Mouse (Mus musculus) kidney, postnatal 0 days (tissue): Measurements from ENCODE around the gene Adora1. TPM values are rescaled to one million over a fixed set of nuclear protein-coding genes. Genes with fewer than 3 reads are reported as not detected.

Experiments
- ATAC-seq: fragments of 200-750 bp; cut with Nextera tagmentation; replicated peaks from 2 replicates; pipeline ENCODE4 v1.8.0; 2017; ENCODE audit warnings: low read depth, moderate number of reproducible peaks, moderate TSS enrichment, moderate library complexity; ENCODE audit not compliant: low FRiP score
- DNase-seq: peaks from one replicate; pipeline ENCODE4 v3.0.0-alpha.2; 2016; ENCODE audit warnings: low spot score
- H3K27ac ChIP-seq: fragments of 300-500 bp; sonication (generic); 2 replicates; pipeline ENCODE4 v1.5.1; 2014; ENCODE audit warnings: mild to moderate bottlenecking
- H3K27me3 ChIP-seq: fragments of 300-500 bp; sonication (generic); 2 replicates; pipeline ENCODE4 v1.6.1; 2014; ENCODE audit warnings: low read length, mixed read lengths; ENCODE audit not compliant: insufficient read depth
- H3K36me3 ChIP-seq: fragments of 300-500 bp; sonication (generic); 2 replicates; pipeline ENCODE4 v1.6.1; 2014; ENCODE audit warnings: low read length, mixed read lengths; ENCODE audit not compliant: insufficient read depth
- H3K4me1 ChIP-seq: fragments of 300-500 bp; sonication (generic); replicated peaks from 2 replicates; pipeline ENCODE4 v1.6.1; 2014; ENCODE audit warnings: antibody characterized with exemption, low read length, mixed read lengths; ENCODE audit not compliant: insufficient read depth
- H3K4me2 ChIP-seq: fragments of 300-500 bp; sonication (generic); 2 replicates; pipeline ENCODE4 v1.6.1; 2014; ENCODE audit warnings: mild to moderate bottlenecking, low read length, moderate library complexity, mixed read lengths
- H3K4me3 ChIP-seq: fragments of 300-500 bp; sonication (generic); replicated peaks from 2 replicates; pipeline ENCODE4 v1.5.1; 2014; ENCODE audit warnings: low read depth, low read length
- H3K9ac ChIP-seq: fragments of 300-500 bp; sonication (generic); 2 replicates; pipeline ENCODE4 v1.6.1; 2014; ENCODE audit warnings: low read depth, low read length
- H3K9me3 ChIP-seq: fragments of 300-500 bp; sonication (generic); replicated peaks from 2 replicates; pipeline ENCODE4 v1.6.1; 2016; ENCODE audit warnings: low read length, inconsistent platforms, mixed read lengths
- CTCF ChIP-seq: IDR thresholded peaks from 2 replicates; pipeline ENCODE4 v1.5.1; 2016; ENCODE audit warnings: antibody characterized with exemption, low read depth, mild to moderate bottlenecking, moderate library complexity
- WGBS: fragments of 180-500 bp; shearing (Covaris S2); extraction: QIAGEN DNeasy Blood & Tissue Kit; methylation state at CpG from one replicate; pipeline ENCODE4 v1.1.7; 2014; 5-methylcytosine and 5-hydroxymethylcytosine counted together
- polyA plus RNA-seq: library from polyadenylated mRNA; unstranded; fragments of >200 nt; fragmentation: Nextera tagmentation; extraction: Ambion mirVana; gene quantifications from 2 replicates; pipeline ENCODE4 v1.2.1, GENCODE M21; 2015

The Adora1 gene
- polyA plus RNA-seq, 1 experiment from 2014 or later = 13.7 TPM

DNA sequence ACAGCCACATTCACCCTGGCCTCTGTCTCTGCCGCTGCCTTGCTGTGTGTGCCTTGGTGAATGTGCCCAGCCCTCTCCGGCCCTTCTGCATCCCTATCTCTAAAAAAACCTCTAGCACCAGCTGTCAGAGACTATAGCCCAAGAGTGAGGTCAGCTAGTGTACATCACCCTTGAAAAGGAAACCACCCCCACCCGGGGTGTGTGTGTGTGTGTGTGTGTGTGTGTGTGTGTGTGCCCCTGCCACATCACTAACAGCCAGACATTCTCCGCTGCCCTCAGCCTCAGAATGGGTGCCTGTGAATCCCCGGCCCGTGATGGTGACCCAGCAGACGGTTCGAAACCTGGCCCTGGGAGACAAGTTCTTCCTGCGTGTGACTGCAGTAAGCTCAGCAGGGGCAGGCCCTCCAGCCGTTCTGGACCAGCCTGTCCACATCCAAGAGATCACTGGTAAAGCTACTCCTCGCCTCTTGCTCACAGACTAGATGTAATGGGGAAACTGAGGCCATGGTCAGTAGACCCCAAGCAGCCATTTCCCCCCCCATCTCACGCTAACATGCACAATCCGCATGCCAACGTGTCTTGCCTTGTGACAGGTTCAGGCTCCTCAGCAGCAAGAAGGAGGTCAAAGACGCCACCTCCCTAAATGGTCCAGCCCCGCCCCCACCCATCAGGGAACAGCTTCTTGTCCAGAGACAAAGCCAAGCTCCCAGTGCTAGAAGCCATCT is 40.8 kb downstream of the Adora1 start:
- ATAC-seq (no peak), DNase-seq (no peak)
- Histone ChIP-seq H3K4me3 (no peak overlapping the region), H3K36me3 (no peaks in the 10 kb centered on the region), H3K9me3 (no peaks in the 10 kb centered on the region), H3K4me1 (peaks cover 10% of the 10 kb centered on the region; the same call in 1 of the 2 replicates), H3K9ac (no peak overlapping the region), H3K27me3 (no peaks in the 10 kb centered on the region), H3K27ac (no peak overlapping the region), H3K4me2 (no peak overlapping the region)
- WGBS = 56% methylated on average over 16 of the region's 16 CpGs
- TF ChIP-seq CTCF = no peak

GRCm38 (mm10) chr1:134193674-134194197 is 41.5 kb downstream of the Adora1 start:
- ATAC-seq = no peak

DNA sequence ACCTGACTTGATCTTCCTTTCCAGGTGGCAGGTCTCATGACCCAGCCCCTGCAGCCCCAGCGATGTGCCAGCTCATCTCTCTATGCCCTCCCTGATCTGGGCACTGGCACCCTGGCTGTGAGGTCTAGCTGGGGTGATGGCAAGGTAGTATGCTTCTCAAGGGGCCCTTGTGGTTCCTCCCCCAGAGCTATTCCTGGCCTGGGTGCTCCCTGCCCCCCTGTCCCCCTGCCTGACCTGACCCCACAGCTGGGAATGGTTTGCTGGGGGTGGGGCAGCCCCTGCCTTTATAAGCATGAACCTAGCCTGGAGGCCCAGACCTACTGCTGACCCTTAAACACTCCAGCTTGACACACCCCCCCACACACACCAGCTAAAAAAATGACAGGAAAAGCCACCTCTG is 42.1 kb downstream of the Adora1 start, which contains the start of gene Mybph:
TSS of gene Mybph (plus strand) at position 323 of the 400 bp plus-strand sequence.
- no peak for DNase-seq
- Histone ChIP-seq H3K36me3 (no peaks in the 10 kb centered on the region), H3K9ac (no peak within 1 kb of the TSS), H3K4me2 (no peak within 1 kb of the TSS), H3K4me1 (peaks cover 10% of the 10 kb centered on the region; the same call in 1 of the 2 replicates), H3K4me3 (no peak within 1 kb of the TSS), H3K9me3 (no peaks in the 10 kb centered on the region), H3K27ac (no peak within 1 kb of the TSS), H3K27me3 (no peaks in the 10 kb centered on the region)
- TF ChIP-seq CTCF = no peak
- no peak for ATAC-seq
- 50% methylated on average over 1 of the region's 1 CpGs for WGBS

More at GRCm38 (mm10) chr1:134193674-134194197, 41.5 kb downstream of the Adora1 start:
- Histone ChIP-seq H3K4me2 (no peak overlapping the region), H3K27me3 (no peaks in the 10 kb centered on the region), H3K4me1 (peaks cover 10% of the 10 kb centered on the region; the same call in 1 of the 2 replicates), H3K9me3 (no peaks in the 10 kb centered on the region), H3K9ac (no peak overlapping the region), H3K4me3 (no peak overlapping the region), H3K27ac (no peak overlapping the region), H3K36me3 (no peaks in the 10 kb centered on the region)
- 48% methylated on average over 7 of the region's 7 CpGs for WGBS
- no peak for TF ChIP-seq CTCF
- no peak for DNase-seq

GRCm38 (mm10) chr1:134192024-134192423 is 43.2 kb downstream of the Adora1 start:
- no peaks in the 10 kb centered on the region for H3K36me3 ChIP-seq
- no peak overlapping the region for H3K4me2 ChIP-seq
- H3K4me3 ChIP-seq = no peak overlapping the region
- 41% methylated on average over 4 of the region's 4 CpGs for WGBS
- no peaks in the 10 kb centered on the region for H3K27me3 ChIP-seq
- H3K9me3 ChIP-seq = no peaks in the 10 kb centered on the region
- no peak overlapping the region for H3K27ac ChIP-seq
- TF ChIP-seq CTCF = no peak
- ATAC-seq = no peak
- H3K9ac ChIP-seq = no peak overlapping the region
- H3K4me1 ChIP-seq = peaks cover 10% of the 10 kb centered on the region; the same call in 1 of the 2 replicates
- DNase-seq = no peak

DNA sequence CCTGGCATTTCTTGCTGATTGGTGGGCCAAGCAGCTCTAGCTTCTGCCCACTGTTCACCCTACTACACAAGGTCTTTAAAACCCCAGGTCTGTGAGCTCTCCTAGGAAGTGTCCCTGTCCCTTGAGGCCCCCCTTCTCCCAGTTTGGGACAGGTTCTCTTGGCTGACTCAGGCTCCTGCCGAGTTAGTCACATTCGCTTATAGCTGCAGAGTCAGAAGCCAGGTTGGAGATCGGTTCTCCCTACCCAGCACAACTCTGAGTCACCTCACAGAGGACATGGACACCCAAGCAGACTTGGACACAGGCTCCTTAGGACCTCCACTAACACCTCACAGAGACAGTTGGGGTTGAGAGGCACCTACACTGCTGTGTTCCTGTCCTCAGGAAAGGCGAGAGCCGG is 44.0 kb downstream of the Adora1 start:
- no peak for ATAC-seq
- no peak overlapping the region for H3K4me3 ChIP-seq
- peaks cover 8% of the 10 kb centered on the region; the same call in 1 of the 2 replicates for H3K4me1 ChIP-seq
- H3K9ac ChIP-seq = no peak overlapping the region
- no peaks in the 10 kb centered on the region for H3K27me3 ChIP-seq
- H3K36me3 ChIP-seq = no peaks in the 10 kb centered on the region
- no peak for DNase-seq
- no peak overlapping the region for H3K4me2 ChIP-seq
- no peak for TF ChIP-seq CTCF
- WGBS = 75% methylated on average over 5 of the region's 5 CpGs
- no peaks in the 10 kb centered on the region for H3K9me3 ChIP-seq
- H3K27ac ChIP-seq = no peak overlapping the region

GRCm38 (mm10) chr1:134188989-134189729 is 46.1 kb downstream of the Adora1 start:
- DNase-seq (no peak), ATAC-seq (no peak)
- WGBS = 26% methylated on average over 12 of the region's 12 CpGs
- no peak overlapping the region for H3K9ac ChIP-seq
- peak; percentile 48; the same call in 1 of the 2 replicates for TF ChIP-seq CTCF
- H3K27ac ChIP-seq = no peak overlapping the region
- H3K27me3 ChIP-seq = no peaks in the 10 kb centered on the region
- H3K9me3 ChIP-seq = no peaks in the 10 kb centered on the region
- H3K4me3 ChIP-seq = no peak overlapping the region
- H3K4me2 ChIP-seq = no peak overlapping the region
- no peaks in the 10 kb centered on the region for H3K36me3 ChIP-seq
- no peaks in the 10 kb centered on the region for H3K4me1 ChIP-seq
